Mouse (Mus musculus) CD8-positive naive resting alpha-beta T cell, adult 57 days (primary cell): ENCODE measurements around the gene Iah1. TPM values are rescaled to one million over a fixed set of nuclear protein-coding genes. Genes with fewer than 3 reads are reported as not detected.

Experiments used
- total RNA-seq: library from RNA; stranded (reverse); gene quantifications from one replicate; pipeline ENCODE4 v1.2.4, GENCODE M21; 2023

Gene Iah1
- total RNA-seq = 23.0 TPM

DNA sequence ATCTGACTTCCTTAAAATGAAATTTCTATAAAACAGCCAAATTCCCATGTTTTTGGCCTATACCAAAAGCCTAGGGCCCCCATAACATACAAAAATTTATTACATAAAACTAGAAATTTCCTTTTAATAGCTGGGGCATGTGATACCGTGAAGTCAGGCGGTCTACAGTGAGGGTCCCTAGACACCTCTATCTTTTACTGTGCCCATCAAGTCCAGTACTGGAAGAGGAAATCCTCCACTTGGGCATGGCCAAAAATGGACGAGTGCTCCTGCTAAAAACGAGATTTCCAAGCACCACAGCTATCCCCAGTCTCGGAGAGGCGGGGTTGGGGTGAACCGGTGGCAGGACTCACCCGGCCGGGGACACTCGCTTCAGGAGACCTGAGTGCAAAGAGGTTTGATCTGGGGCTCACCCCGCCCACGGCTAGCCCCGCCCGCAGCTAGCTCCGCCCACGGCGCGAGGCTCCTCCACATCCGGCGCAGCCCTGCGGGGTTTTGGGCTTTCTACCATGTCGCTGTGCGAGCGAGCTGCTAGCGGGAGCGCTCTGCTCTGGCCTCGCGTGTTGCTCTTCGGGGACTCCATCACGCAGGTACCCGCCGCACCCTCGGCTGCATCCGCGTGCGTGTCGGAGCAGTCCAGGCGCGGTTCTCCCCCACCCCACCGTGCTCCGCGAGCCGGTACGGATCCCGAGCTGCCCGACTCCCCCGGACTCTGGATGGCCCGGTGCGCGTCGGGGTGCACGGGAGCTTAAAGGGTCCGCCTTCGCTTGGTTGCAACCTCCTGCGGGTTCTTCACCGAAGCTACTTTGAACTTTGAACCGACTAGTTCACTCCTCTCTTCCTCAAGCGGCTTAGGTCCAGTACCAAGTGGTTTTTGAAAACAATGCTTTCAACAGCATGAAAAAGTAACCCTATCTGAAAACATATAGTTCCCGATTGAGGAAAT, at the start of gene Iah1:
Gene Iah1 (plus strand): TSS at position 467 of the 946 bp plus-strand sequence.

DNA sequence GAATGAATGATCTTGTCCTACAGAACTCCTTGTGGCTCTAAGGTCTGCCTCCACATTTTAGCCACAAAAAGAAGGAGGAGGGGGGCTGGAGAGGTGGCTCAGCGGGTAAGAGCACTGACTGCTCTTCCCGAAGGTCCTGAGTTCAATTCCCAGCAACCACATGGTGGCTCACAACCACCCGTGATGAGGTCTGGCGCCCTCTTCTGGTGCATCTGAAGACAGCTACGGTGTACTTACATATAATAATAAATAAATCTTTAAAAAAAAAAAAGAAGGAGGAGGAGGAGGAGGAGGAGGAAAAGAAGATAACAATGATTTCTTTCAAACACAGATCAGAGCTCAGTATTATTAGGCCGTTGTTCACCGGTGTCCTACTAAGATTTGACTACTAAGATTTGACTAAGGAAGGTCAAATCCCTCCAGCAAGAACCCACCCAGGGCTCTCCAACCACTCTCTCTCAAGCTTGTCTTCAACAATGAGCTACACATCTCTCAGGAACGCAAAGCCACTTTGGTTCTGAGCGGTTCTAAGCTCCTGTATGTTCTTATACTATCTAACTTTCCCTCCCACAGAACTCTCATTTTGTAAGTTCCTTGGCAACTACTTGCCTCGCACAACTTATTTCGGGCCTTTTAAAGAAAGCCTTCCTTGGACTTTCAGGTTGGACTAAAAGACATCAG, 31.3 kb upstream of the Iah1 start, which contains the start of gene Cpsf3:
Gene Cpsf3 (plus strand): TSS at position 631 of the 681 bp plus-strand sequence.

DNA sequence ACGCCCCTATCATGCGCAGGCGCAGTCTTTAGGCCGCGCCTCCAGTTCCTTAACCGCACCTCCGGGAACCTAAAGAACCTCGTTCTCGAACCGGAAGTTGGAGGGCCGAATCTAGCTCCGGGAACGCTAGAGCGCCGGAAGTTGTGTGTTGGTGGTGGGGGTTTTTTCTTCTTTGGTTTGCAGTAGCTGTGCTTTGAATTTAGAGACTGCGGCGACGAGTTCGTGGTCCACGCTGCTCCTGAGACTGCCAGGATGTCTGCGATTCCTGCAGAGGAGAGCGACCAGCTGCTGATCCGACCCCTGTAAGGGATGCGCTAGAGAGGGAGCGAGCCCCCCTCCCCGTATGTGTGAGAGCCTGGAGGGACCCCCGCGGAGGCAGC, 30.0 kb upstream of the Iah1 start, which contains the start of gene Itgb1bp1:
Gene Itgb1bp1 (minus strand): TSS at position 42 of the 380 bp plus-strand sequence.

DNA sequence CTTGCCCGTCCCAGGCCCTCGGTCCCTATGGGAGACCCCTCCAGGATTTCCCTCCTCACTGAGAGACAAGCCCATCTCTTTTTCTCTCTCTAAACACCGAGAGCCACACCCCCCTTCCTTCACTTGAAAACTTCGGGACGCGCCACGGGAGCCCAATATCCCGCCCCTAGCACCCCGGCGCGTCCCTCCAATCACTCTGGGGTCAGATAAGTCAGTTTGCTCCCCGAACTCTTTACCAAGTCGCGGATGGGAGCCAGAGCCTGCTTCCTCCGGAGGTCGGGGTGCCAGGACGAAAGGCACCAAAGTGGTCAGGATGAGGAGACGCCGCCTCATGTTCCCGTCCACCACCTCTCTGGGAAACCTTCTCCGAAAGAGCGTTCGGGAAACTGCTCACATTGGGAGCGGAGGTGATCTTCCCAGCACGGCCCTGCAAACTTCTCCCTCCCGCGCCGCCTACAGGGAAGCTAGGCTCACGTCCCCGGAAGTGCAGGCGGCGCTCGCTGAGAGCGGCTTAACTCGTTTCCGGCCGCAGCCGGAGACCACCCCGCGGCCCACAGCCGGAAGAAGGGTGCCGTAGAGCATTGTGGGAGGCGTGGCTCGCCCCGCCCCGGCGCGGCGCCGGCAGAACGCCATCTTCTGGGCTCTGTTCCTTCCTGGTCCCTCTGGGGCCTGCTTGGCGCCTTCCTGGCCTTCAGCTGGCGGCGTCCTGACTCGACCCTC, 57.1 kb downstream of the Iah1 start, which contains the start of gene Adam17:
Gene Adam17 (minus strand): TSS at position 533 of the 720 bp plus-strand sequence.

Other genes with a start within 250 kb of the Iah1 start
- 84.5 TPM for gene Cpsf3, start 31.0 kb upstream of the Iah1 start, total RNA-seq
- 42.1 TPM for gene Itgb1bp1, start 30.1 kb upstream of the Iah1 start, total RNA-seq
- gene Adam17, start 57.2 kb downstream of the Iah1 start, total RNA-seq = 59.5 TPM
- gene Ywhaq, start 101.2 kb downstream of the Iah1 start, total RNA-seq = 172 TPM